Mouse (Mus musculus): ENCODE measurements around the gene Rasgrf1.

- no peak for TF ChIP-seq POLR2A (IDR thresholded peaks at IDR 0.05; ENCODE audit: insufficient read depth, low read length)
- TF ChIP-seq CTCF (IDR thresholded peaks at IDR 0.05; ENCODE audit: low read depth, low read length), result no peak
- no peak for TF ChIP-seq EP300 (IDR thresholded peaks at IDR 0.05; ENCODE audit: insufficient read depth, low read depth, low read length)
These were observed 6.9 kb upstream of the Rasgrf1 start for GRCm38 (mm10) chr9:89902813-89903212.

All from ES-Bruce4 (cell line).